Mouse (Mus musculus): ENCODE results near the gene Mfap1a. TPM values are rescaled to one million over a fixed set of nuclear protein-coding genes. Genes with fewer than 3 reads are reported as not detected.

The Mfap1a gene
- polyA plus RNA-seq, 1 experiment from 2014 or later = 19.4 TPM

- DNase-seq (ENCODE audit: low spot score) (peak; percentile 99), ATAC-seq (peak; percentile 99)
- peak within 1 kb of the TSS; percentile 91 for H3K9ac ChIP-seq (ENCODE audit: low read length)
- H3K27ac ChIP-seq (ENCODE audit: low read depth, low read length) = peak within 1 kb of the TSS; percentile 94
- no peaks in the 10 kb centered on the region for H3K27me3 ChIP-seq (replicated peaks; ENCODE audit: control insufficient read depth, insufficient read depth, low read length)
- peak within 1 kb of the TSS; percentile 94 for H3K4me2 ChIP-seq (ENCODE audit: low read length)
- WGBS = under 1% methylated on average over 71 of the region's 74 CpGs
- peaks cover 7% of the 10 kb centered on the region for H3K4me1 ChIP-seq (ENCODE audit: control insufficient read depth, insufficient read depth, low read length)
- H3K4me3 ChIP-seq (ENCODE audit: low read depth, low read length) = peak within 1 kb of the TSS; percentile 96
- no peaks in the 10 kb centered on the region for H3K9me3 ChIP-seq (replicated peaks; ENCODE audit: control insufficient read depth, low read length)
- H3K36me3 ChIP-seq (ENCODE audit: control insufficient read depth, insufficient read depth, low read length) = peaks cover 24% of the 10 kb centered on the region
These were observed 57.5 kb downstream of the Mfap1a start, which contains the start of gene Serf2 for GRCm38 (mm10) chr2:121448739-121449535. TSS of gene Serf2 (plus strand) at chr2:121449195.

GRCm38 (mm10) chr2:121448136-121448535 is 58.3 kb downstream of the Mfap1a start:
- DNase-seq (ENCODE audit: low spot score) = peak; percentile 48

GRCm38 (mm10) chr2:121447006-121447405 is 59.5 kb downstream of the Mfap1a start:
- Histone ChIP-seq H3K4me2 (ENCODE audit: low read length) (no peak overlapping the region), H3K36me3 (ENCODE audit: control insufficient read depth, insufficient read depth, low read length) (peaks cover 7% of the 10 kb centered on the region; the same call in 1 of the 2 replicates), H3K9me3 (replicated peaks; ENCODE audit: control insufficient read depth, low read length) (no peaks in the 10 kb centered on the region), H3K4me1 (ENCODE audit: control insufficient read depth, insufficient read depth, low read length) (peaks cover 17% of the 10 kb centered on the region), H3K27me3 (replicated peaks; ENCODE audit: control insufficient read depth, insufficient read depth, low read length) (peaks cover 8% of the 10 kb centered on the region; the same call in 1 of the 2 replicates), H3K9ac (ENCODE audit: low read length) (no peak overlapping the region), H3K4me3 (ENCODE audit: low read depth, low read length) (no peak overlapping the region), H3K27ac (ENCODE audit: low read depth, low read length) (no peak overlapping the region)
- DNase-seq (ENCODE audit: low spot score) (no peak), ATAC-seq (no peak)
- WGBS = 97% methylated on average over 3 of the region's 3 CpGs

More at GRCm38 (mm10) chr2:121448136-121448535, 58.3 kb downstream of the Mfap1a start:
- H3K9ac ChIP-seq (ENCODE audit: low read length) = peak overlapping the region; percentile 22
- H3K27ac ChIP-seq (ENCODE audit: low read depth, low read length) = peak overlapping the region; percentile 5; the same call in 1 of the 2 replicates
- no peak for ATAC-seq
- H3K4me3 ChIP-seq (ENCODE audit: low read depth, low read length) = peak overlapping the region; percentile 96
- H3K36me3 ChIP-seq (ENCODE audit: control insufficient read depth, insufficient read depth, low read length) = peaks cover 18% of the 10 kb centered on the region
- H3K9me3 ChIP-seq (replicated peaks; ENCODE audit: control insufficient read depth, low read length) = no peaks in the 10 kb centered on the region
- H3K4me1 ChIP-seq (ENCODE audit: control insufficient read depth, insufficient read depth, low read length) = peaks cover 7% of the 10 kb centered on the region
- H3K27me3 ChIP-seq (replicated peaks; ENCODE audit: control insufficient read depth, insufficient read depth, low read length) = no peaks in the 10 kb centered on the region
- H3K4me2 ChIP-seq (ENCODE audit: low read length) = peak overlapping the region; percentile 51
- WGBS = 20% methylated on average over 9 of the region's 9 CpGs

- no peaks in the 10 kb centered on the region for H3K9me3 ChIP-seq (replicated peaks; ENCODE audit: control insufficient read depth, low read length)
- H3K36me3 ChIP-seq (ENCODE audit: control insufficient read depth, insufficient read depth, low read length) = peaks cover 5% of the 10 kb centered on the region; the same call in 1 of the 2 replicates
- peaks cover 11% of the 10 kb centered on the region; the same call in 1 of the 2 replicates for H3K27me3 ChIP-seq (replicated peaks; ENCODE audit: control insufficient read depth, insufficient read depth, low read length)
- WGBS = 84% methylated on average over 4 of the region's 4 CpGs
- no peak for DNase-seq (ENCODE audit: low spot score)
- no peak for ATAC-seq
- H3K4me1 ChIP-seq (ENCODE audit: control insufficient read depth, insufficient read depth, low read length) = peaks cover 20% of the 10 kb centered on the region
- H3K9ac ChIP-seq (ENCODE audit: low read length) = no peak overlapping the region
- no peak overlapping the region for H3K4me2 ChIP-seq (ENCODE audit: low read length)
- no peak overlapping the region for H3K27ac ChIP-seq (ENCODE audit: low read depth, low read length)
- no peak overlapping the region for H3K4me3 ChIP-seq (ENCODE audit: low read depth, low read length)
These were observed 60.0 kb downstream of the Mfap1a start for GRCm38 (mm10) chr2:121446506-121446905.

GRCm38 (mm10) chr2:121445117-121445516 is 61.3 kb downstream of the Mfap1a start:
- Histone ChIP-seq H3K9ac (ENCODE audit: low read length) (no peak overlapping the region), H3K27ac (ENCODE audit: low read depth, low read length) (no peak overlapping the region), H3K27me3 (replicated peaks; ENCODE audit: control insufficient read depth, insufficient read depth, low read length) (peaks cover 13% of the 10 kb centered on the region; the same call in 1 of the 2 replicates), H3K36me3 (ENCODE audit: control insufficient read depth, insufficient read depth, low read length) (no peaks in the 10 kb centered on the region; the same call in 1 of the 2 replicates), H3K4me3 (ENCODE audit: low read depth, low read length) (no peak overlapping the region), H3K4me1 (ENCODE audit: control insufficient read depth, insufficient read depth, low read length) (peaks cover 16% of the 10 kb centered on the region), H3K9me3 (replicated peaks; ENCODE audit: control insufficient read depth, low read length) (no peaks in the 10 kb centered on the region), H3K4me2 (ENCODE audit: low read length) (no peak overlapping the region)
- no peak for ATAC-seq
- DNase-seq (ENCODE audit: low spot score) = no peak
- WGBS = 87% methylated on average over 3 of the region's 3 CpGs

GRCm38 (mm10) chr2:121444178-121444577 is 62.3 kb downstream of the Mfap1a start, which contains the start of gene Ell3:
TSS of gene Ell3 (minus strand) at chr2:121444278.
- Histone ChIP-seq H3K27me3 (replicated peaks; ENCODE audit: control insufficient read depth, insufficient read depth, low read length) (peaks cover 13% of the 10 kb centered on the region; the same call in 1 of the 2 replicates), H3K9ac (ENCODE audit: low read length) (no peak within 1 kb of the TSS), H3K4me1 (ENCODE audit: control insufficient read depth, insufficient read depth, low read length) (peaks cover 15% of the 10 kb centered on the region), H3K9me3 (replicated peaks; ENCODE audit: control insufficient read depth, low read length) (no peaks in the 10 kb centered on the region), H3K36me3 (ENCODE audit: control insufficient read depth, insufficient read depth, low read length) (peaks cover 9% of the 10 kb centered on the region), H3K4me3 (ENCODE audit: low read depth, low read length) (no peak within 1 kb of the TSS), H3K4me2 (ENCODE audit: low read length) (peak within 1 kb of the TSS; percentile 61), H3K27ac (ENCODE audit: low read depth, low read length) (no peak within 1 kb of the TSS)
- ATAC-seq (no peak), DNase-seq (ENCODE audit: low spot score) (no peak)
- WGBS = 80% methylated on average over 1 of the region's 1 CpGs

GRCm38 (mm10) chr2:121443068-121443349 is 63.5 kb downstream of the Mfap1a start:
- Histone ChIP-seq H3K36me3 (ENCODE audit: control insufficient read depth, insufficient read depth, low read length) (peaks cover 21% of the 10 kb centered on the region), H3K27ac (ENCODE audit: low read depth, low read length) (no peak overlapping the region), H3K9ac (ENCODE audit: low read length) (peak overlapping the region; percentile 43), H3K9me3 (replicated peaks; ENCODE audit: control insufficient read depth, low read length) (no peaks in the 10 kb centered on the region), H3K27me3 (replicated peaks; ENCODE audit: control insufficient read depth, insufficient read depth, low read length) (peaks cover 13% of the 10 kb centered on the region; the same call in 1 of the 2 replicates), H3K4me3 (ENCODE audit: low read depth, low read length) (peak overlapping the region; percentile 28; the same call in 1 of the 2 replicates), H3K4me1 (ENCODE audit: control insufficient read depth, insufficient read depth, low read length) (peaks cover 14% of the 10 kb centered on the region), H3K4me2 (ENCODE audit: low read length) (peak overlapping the region; percentile 61)
- ATAC-seq (no peak), DNase-seq (ENCODE audit: low spot score) (peak; percentile 35)
- WGBS = 7% methylated on average over 8 of the region's 8 CpGs

GRCm38 (mm10) chr2:121442259-121443067 is 64.0 kb downstream of the Mfap1a start:
- Histone ChIP-seq H3K9ac (ENCODE audit: low read length) (peak overlapping the region; percentile 43), H3K27ac (ENCODE audit: low read depth, low read length) (no peak overlapping the region), H3K4me2 (ENCODE audit: low read length) (peak overlapping the region; percentile 61), H3K4me3 (ENCODE audit: low read depth, low read length) (peak overlapping the region; percentile 28), H3K9me3 (replicated peaks; ENCODE audit: control insufficient read depth, low read length) (no peaks in the 10 kb centered on the region), H3K36me3 (ENCODE audit: control insufficient read depth, insufficient read depth, low read length) (peaks cover 26% of the 10 kb centered on the region), H3K27me3 (replicated peaks; ENCODE audit: control insufficient read depth, insufficient read depth, low read length) (peaks cover 13% of the 10 kb centered on the region; the same call in 1 of the 2 replicates), H3K4me1 (ENCODE audit: control insufficient read depth, insufficient read depth, low read length) (peaks cover 12% of the 10 kb centered on the region)
- 1% methylated on average over 30 of the region's 30 CpGs for WGBS
- ATAC-seq (no peak), DNase-seq (ENCODE audit: low spot score) (peak; percentile 23)
